Mouse (Mus musculus) midbrain, embryonic 13.5 days (tissue): ENCODE results near the gene Rbpjl. TPM values are rescaled to one million over a fixed set of nuclear protein-coding genes. Genes with fewer than 3 reads are reported as not detected.

ENCODE experiments used
- ATAC-seq: fragments of 200-750 bp; cut with Nextera tagmentation; 2 replicates; pipeline ENCODE4 v1.8.0; 2017; ENCODE audit warnings: mild to moderate bottlenecking, moderate TSS enrichment, moderate library complexity
- H3K27ac ChIP-seq: fragments of 300-500 bp; sonication (generic); 2 replicates; pipeline ENCODE4 v1.5.1; 2015; ENCODE audit warnings: inconsistent platforms, mild to moderate bottlenecking, moderate library complexity
- H3K27me3 ChIP-seq: fragments of 300-500 bp; sonication (generic); 2 replicates; pipeline ENCODE4 v1.6.1; 2015; ENCODE audit warnings: mild to moderate bottlenecking, inconsistent platforms
- H3K36me3 ChIP-seq: fragments of 300-500 bp; sonication (generic); 2 replicates; pipeline ENCODE4 v1.6.1; 2015; ENCODE audit warnings: mild to moderate bottlenecking, inconsistent platforms
- H3K4me1 ChIP-seq: fragments of 300-500 bp; sonication (generic); replicated peaks from 2 replicates; pipeline ENCODE4 v1.6.1; 2015; ENCODE audit warnings: inconsistent platforms
- H3K4me2 ChIP-seq: fragments of 300-500 bp; sonication (generic); replicated peaks from 2 replicates; pipeline ENCODE4 v1.6.1; 2015; ENCODE audit warnings: moderate library complexity, mild to moderate bottlenecking, inconsistent platforms
- H3K4me3 ChIP-seq: fragments of 300-500 bp; sonication (generic); replicated peaks from 2 replicates; pipeline ENCODE4 v1.5.1; 2015; ENCODE audit warnings: mild to moderate bottlenecking, inconsistent platforms
- H3K9ac ChIP-seq: fragments of 300-500 bp; sonication (generic); replicated peaks from 2 replicates; pipeline ENCODE4 v1.6.1; 2015; ENCODE audit warnings: mild to moderate bottlenecking, inconsistent platforms
- H3K9me3 ChIP-seq: fragments of 300-500 bp; sonication (generic); 2 replicates; pipeline ENCODE4 v1.6.1; 2016; ENCODE audit warnings: mild to moderate bottlenecking, inconsistent platforms
- WGBS: fragments of 180-500 bp; shearing (Covaris S2); methylation state at CpG from one replicate; pipeline ENCODE4 v1.1.7; 2015; 5-methylcytosine and 5-hydroxymethylcytosine counted together
- polyA plus RNA-seq: library from polyadenylated mRNA; unstranded; fragments of >200 nt; fragmentation: Nextera tagmentation; extraction: Ambion mirVana; gene quantifications from 2 replicates; pipeline ENCODE4 v1.2.1, GENCODE M21; 2015

The Rbpjl gene
- polyA plus RNA-seq, 1 experiment from 2014 or later: not detected

- H3K4me3 ChIP-seq: no peak overlapping the region
Measured at GRCm38 (mm10) chr2:164432541-164433191, 29.7 kb downstream of the Rbpjl start.

DNA sequence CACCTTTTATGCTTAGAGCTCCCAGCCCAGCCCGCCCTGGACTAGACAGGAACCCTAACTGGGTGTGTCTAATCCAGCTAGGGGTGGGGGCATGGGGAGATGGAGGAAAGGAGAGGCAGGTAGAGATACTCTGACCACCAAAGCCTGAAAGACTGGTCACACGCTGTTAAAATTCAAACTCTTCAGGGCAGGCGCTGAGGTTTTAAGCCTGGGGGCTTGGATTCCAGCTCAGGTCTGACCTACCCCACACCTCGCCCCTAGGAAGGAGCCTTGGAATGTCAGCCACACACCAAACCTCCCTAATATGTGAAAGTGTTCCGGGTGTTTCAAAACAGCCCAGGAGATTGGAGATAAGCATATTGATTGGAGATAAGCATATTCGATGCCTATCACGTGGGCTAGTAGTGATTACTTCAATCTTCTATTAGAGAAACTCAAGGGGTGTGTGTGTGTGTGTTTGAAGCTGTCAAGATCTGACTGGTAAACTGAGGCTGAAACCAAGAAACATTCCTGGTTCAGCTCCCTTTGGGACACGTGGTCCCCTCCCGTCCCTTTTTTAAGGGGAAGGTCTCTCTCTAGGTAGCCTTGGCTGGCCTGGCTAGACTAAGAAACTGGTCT, 30.4 kb downstream of the Rbpjl start:
- Histone ChIP-seq H3K27ac (no peak overlapping the region), H3K9ac (no peak overlapping the region), H3K27me3 (no peaks in the 10 kb centered on the region), H3K9me3 (no peaks in the 10 kb centered on the region), H3K4me2 (no peak overlapping the region), H3K4me1 (no peaks in the 10 kb centered on the region), H3K4me3 (no peak overlapping the region), H3K36me3 (no peaks in the 10 kb centered on the region)
- ATAC-seq: no peak
- 82% methylated on average over 9 of the region's 9 CpGs for WGBS

More at GRCm38 (mm10) chr2:164432541-164433191, 29.7 kb downstream of the Rbpjl start:
- H3K9ac ChIP-seq: no peak overlapping the region
- ATAC-seq: no peak
- no peaks in the 10 kb centered on the region for H3K36me3 ChIP-seq
- no peak overlapping the region for H3K4me2 ChIP-seq
- 44% methylated on average over 22 of the region's 22 CpGs for WGBS
- H3K4me1 ChIP-seq: no peaks in the 10 kb centered on the region
- H3K9me3 ChIP-seq: no peaks in the 10 kb centered on the region
- no peaks in the 10 kb centered on the region for H3K27me3 ChIP-seq
- H3K27ac ChIP-seq: no peak overlapping the region

- Histone ChIP-seq H3K9ac (no peak overlapping the region), H3K36me3 (no peaks in the 10 kb centered on the region), H3K4me1 (no peaks in the 10 kb centered on the region), H3K9me3 (no peaks in the 10 kb centered on the region), H3K4me3 (no peak overlapping the region), H3K4me2 (no peak overlapping the region), H3K27ac (no peak overlapping the region), H3K27me3 (no peaks in the 10 kb centered on the region)
- WGBS: 80% methylated on average over 3 of the region's 3 CpGs
- no peak for ATAC-seq
Measured at GRCm38 (mm10) chr2:164434681-164435080, 31.7 kb downstream of the Rbpjl start.

DNA sequence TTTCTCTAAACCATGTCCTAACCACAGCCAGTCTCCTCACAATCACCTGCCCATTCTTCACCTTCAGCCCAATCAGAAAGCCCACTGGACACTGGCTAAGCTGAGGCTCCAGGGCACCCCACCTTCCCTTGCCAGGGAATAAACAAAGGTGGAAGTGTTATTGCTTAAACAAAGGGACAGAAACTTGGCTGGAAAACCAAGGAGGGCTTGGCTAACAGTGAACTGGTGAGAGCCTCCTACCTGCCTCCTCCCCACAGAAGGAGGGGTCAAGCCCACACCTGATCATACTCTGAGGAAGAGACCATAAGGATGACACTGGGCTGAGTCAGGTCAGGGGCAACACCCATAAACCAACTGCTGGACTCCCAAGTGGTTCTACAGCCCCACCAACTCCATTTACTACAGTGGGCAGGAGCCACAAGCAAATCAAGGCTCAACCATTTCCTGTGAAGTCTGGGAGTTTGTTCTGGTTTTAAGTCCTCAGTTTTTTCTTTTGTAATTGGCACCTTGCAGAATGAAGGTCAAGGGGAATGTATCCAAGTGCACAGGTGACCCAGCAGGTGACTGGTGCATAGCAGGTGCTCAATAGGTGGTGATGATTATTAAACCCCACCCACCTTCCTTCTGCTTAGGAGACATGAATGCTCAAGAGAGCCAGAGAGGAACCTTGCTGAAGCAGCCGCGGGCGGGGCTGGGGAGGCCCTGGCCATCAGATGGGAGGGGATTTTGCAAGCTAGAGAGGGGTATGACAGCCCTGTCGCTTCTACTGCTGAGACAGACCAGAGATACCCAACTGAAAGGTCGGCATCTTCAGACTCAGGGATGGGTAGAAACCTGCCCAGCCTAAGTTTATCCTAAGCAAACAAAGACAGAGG, 32.5 kb downstream of the Rbpjl start:
- ATAC-seq: no peak
- H3K4me3 ChIP-seq: no peak overlapping the region
- no peak overlapping the region for H3K4me2 ChIP-seq
- H3K4me1 ChIP-seq: no peaks in the 10 kb centered on the region
- no peak overlapping the region for H3K27ac ChIP-seq
- WGBS: 60% methylated on average over 5 of the region's 5 CpGs
- H3K9me3 ChIP-seq: no peaks in the 10 kb centered on the region
- no peaks in the 10 kb centered on the region for H3K36me3 ChIP-seq
- peaks cover 3% of the 10 kb centered on the region; the same call in 1 of the 2 replicates for H3K27me3 ChIP-seq
- no peak overlapping the region for H3K9ac ChIP-seq

DNA sequence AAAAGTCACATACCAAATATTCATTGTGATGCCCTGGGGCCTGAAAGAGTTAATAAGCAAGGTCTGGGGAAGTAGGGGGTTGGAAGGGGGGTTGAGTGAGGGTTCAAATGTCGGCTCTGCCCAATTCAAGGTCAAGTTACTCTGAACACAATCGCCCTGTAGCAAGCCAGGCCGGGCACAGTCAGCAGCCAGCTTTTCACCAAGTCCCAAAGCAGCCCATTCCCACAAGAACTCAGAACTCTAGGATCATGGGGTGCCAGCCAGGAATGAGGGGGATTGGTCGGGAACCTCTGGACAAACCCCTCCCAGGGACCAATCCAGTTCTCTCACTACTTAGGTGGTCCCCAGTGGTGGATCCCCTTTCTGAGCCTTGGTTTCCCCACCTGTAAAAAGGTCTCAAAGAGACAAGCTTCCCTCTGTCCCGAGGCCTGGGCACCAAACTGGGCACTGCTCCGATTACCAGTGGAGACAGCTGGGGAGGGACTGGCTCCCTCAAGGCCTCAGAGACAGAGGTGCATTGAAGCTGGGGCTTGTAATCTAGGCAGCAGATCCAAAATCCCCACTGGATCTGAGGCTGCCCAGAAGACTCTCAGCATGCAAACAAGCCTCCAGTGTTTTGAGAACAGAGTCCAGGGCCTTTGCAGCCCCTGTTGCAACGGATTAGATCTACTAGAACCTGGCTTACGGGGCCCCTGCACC, 33.4 kb downstream of the Rbpjl start:
- Histone ChIP-seq H3K4me1 (peaks cover 3% of the 10 kb centered on the region; the same call in 1 of the 2 replicates), H3K4me3 (no peak overlapping the region), H3K9me3 (no peaks in the 10 kb centered on the region), H3K27me3 (peaks cover 10% of the 10 kb centered on the region), H3K4me2 (no peak overlapping the region), H3K36me3 (no peaks in the 10 kb centered on the region), H3K9ac (no peak overlapping the region), H3K27ac (no peak overlapping the region)
- WGBS: 13% methylated on average over 8 of the region's 8 CpGs
- ATAC-seq: no peak

DNA sequence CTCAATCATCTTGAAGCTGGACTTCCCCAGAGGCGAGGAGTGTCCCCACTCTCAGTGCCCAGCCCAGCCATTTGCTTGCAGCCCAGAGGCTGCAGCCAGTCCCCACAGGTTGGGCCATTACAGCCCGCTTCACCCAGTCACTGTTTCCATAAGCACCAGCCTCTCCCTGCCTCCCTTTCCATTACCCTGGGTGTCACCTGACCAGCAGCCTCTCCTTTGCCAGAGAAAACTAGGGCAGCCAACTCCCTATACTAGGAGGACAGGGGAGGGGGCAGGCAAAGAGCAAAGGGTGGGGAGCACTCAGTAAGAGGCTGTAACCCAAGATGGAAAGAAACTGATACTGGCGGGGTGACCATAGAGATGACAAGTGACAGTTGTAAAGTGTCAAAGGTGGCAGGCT, 34.0 kb downstream of the Rbpjl start:
- Histone ChIP-seq H3K27me3 (peaks cover 16% of the 10 kb centered on the region), H3K36me3 (no peaks in the 10 kb centered on the region), H3K9ac (no peak overlapping the region), H3K4me2 (no peak overlapping the region), H3K4me1 (peaks cover 7% of the 10 kb centered on the region), H3K27ac (no peak overlapping the region), H3K4me3 (no peak overlapping the region), H3K9me3 (no peaks in the 10 kb centered on the region)
- WGBS: 48% methylated on average over 3 of the region's 3 CpGs
- no peak for ATAC-seq

DNA sequence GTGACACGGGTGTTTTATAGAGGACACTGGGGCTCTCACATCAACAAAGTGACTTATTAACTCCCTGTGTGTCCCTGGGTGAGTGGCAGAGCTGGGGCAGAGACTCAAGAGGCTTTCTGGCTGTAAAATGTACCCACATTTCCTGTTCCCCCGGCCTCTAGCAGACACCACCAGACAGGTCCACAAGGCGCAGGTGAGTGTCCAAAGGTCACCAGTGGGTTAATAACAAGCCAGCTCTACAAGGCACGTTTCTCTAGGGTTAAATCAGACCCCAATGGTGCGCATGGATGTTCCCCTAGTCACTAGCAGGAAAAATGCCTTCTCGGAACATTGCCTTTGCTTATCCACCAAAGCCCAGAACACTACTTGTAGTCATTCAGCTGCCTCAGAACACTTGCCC, 34.8 kb downstream of the Rbpjl start:
- Histone ChIP-seq H3K27me3 (peaks cover 22% of the 10 kb centered on the region), H3K4me3 (no peak overlapping the region), H3K4me1 (peaks cover 14% of the 10 kb centered on the region), H3K27ac (no peak overlapping the region), H3K9me3 (no peaks in the 10 kb centered on the region), H3K4me2 (no peak overlapping the region), H3K36me3 (no peaks in the 10 kb centered on the region), H3K9ac (no peak overlapping the region)
- no peak for ATAC-seq
- WGBS: 84% methylated on average over 6 of the region's 6 CpGs

- Histone ChIP-seq H3K9ac (no peak overlapping the region), H3K9me3 (no peaks in the 10 kb centered on the region), H3K27ac (no peak overlapping the region), H3K4me2 (no peak overlapping the region), H3K4me1 (peaks cover 19% of the 10 kb centered on the region), H3K4me3 (no peak overlapping the region), H3K36me3 (no peaks in the 10 kb centered on the region), H3K27me3 (peaks cover 23% of the 10 kb centered on the region)
- WGBS: 69% methylated on average over 8 of the region's 8 CpGs
- ATAC-seq: no peak
Measured at GRCm38 (mm10) chr2:164438257-164438656, 35.3 kb downstream of the Rbpjl start.

DNA sequence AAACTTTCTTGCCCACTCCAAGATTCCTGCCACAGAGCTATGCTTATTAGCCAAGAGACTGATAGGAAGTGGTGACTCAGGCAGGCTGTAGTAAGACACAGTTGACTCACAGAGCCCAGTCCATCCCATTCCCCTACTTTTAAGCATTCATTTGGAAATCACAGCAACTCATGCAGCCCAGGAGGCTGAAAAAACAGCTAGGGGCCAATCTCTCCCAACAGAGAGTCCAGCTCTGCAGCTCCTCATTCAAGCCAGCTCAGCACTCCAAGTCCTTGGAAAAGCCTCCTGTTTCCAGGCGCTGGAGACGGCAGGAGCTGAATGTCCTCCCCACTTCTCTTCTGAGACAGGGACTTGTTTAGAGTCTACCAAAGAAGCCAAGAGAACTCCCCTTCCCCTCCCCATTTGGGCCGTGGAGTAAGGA, 36.1 kb downstream of the Rbpjl start:
- peaks cover 26% of the 10 kb centered on the region for H3K27me3 ChIP-seq
- no peaks in the 10 kb centered on the region for H3K9me3 ChIP-seq
- no peak for ATAC-seq
- H3K36me3 ChIP-seq: no peaks in the 10 kb centered on the region
- H3K4me1 ChIP-seq: peaks cover 25% of the 10 kb centered on the region
- WGBS: 74% methylated on average over 3 of the region's 3 CpGs
- no peak overlapping the region for H3K9ac ChIP-seq
- no peak overlapping the region for H3K4me3 ChIP-seq
- no peak overlapping the region for H3K27ac ChIP-seq
- no peak overlapping the region for H3K4me2 ChIP-seq

DNA sequence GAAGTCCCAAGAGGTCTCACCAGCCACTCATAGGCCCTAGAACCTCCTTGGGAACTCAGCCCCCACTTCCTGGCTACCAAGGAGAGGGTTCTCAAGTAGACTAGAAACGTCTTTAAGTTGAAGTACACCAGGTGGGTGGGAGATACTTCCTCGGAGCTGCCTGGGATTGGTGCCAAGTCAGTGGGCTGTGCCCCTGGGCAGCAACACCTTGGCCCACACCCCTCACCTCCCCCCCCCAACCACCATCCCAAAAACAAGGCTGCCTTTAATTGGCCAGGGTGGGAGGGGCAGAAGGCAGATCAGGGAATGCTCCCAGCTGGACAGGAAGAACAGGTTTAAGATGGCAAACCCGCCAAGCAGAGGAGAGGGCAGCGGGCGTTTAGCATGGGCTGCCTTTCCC, 37.4 kb downstream of the Rbpjl start:
- Histone ChIP-seq H3K36me3 (no peaks in the 10 kb centered on the region), H3K4me2 (no peak overlapping the region), H3K27ac (no peak overlapping the region), H3K4me1 (peaks cover 25% of the 10 kb centered on the region), H3K27me3 (peaks cover 31% of the 10 kb centered on the region), H3K9me3 (no peaks in the 10 kb centered on the region), H3K4me3 (no peak overlapping the region), H3K9ac (no peak overlapping the region)
- no peak for ATAC-seq
- 88% methylated on average over 5 of the region's 5 CpGs for WGBS

- WGBS: 41% methylated on average over 8 of the region's 8 CpGs
- ATAC-seq: no peak
- no peak overlapping the region for H3K9ac ChIP-seq
Measured at GRCm38 (mm10) chr2:164441155-164441554, 38.2 kb downstream of the Rbpjl start.

More at GRCm38 (mm10) chr2:164441155-164441554, 38.2 kb downstream of the Rbpjl start:
- Histone ChIP-seq H3K4me2 (no peak overlapping the region), H3K4me1 (peaks cover 25% of the 10 kb centered on the region), H3K4me3 (no peak overlapping the region), H3K27ac (no peak overlapping the region), H3K27me3 (peaks cover 31% of the 10 kb centered on the region), H3K9me3 (no peaks in the 10 kb centered on the region), H3K36me3 (no peaks in the 10 kb centered on the region)
